Mouse (Mus musculus) right cerebral cortex, postnatal 14 days (tissue): ENCODE measurements at regions not wholly inside any gene's neighbourhood (a gene's known extent, or its start where the extent isn't known, plus 50 kb on each side); places are given as distances from the start of the nearest gene placed in this dataset.
A peak's percentile ranks its signal among the peaks of the same experiment; 100 is the strongest.

Experiments used
- DNase-seq: peaks from one replicate; pipeline ENCODE4 v3.0.0; 2022

DNA sequence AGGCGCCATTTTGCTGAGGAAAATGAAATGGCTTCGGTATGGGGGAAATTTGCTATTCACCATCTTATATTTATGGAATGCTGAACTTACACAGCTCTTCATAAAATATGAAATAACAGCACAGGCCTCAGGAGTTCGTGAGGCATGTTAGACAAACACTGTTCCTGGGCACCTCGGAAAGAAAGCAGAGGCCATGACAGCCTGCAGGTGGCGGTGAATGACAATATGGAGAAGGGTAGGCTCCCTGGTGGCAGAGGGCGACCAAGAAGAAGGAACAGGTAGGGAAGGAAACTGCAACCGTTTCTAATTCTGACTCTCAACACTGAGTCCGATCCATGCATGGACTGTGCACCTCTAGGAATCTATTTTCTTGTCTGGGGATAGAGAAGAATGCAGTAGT lies 553.6 kb upstream of the Tmpo start:
- DNase-seq = no peak

- DNase-seq = no peak
Observed at GRCm38 (mm10) chr10:91732007-91732589, 551.0 kb upstream of the Tmpo start.

DNA sequence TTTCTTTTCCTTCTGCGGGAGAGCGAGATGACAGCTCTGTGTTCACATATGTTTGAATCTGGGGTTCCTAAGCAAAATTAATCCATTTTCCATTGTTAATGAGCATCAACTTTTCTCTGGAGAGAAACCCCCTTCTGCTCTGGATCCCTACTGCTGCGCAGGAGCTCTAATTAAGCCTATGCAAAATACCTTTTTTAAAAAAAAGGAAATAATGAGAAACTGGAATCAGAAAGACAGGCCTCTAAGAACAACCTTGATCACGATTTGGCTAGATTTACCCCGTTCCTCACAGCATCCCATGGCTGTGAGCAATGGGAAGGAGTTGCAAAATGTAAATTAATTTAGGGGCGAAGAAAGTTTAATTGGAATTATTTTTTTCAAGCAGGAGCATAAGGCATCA lies 548.9 kb upstream of the Tmpo start:
- DNase-seq = no peak

GRCm38 (mm10) chr10:91719561-91720371 lies 538.7 kb upstream of the Tmpo start:
- peak; percentile 71 for DNase-seq

DNA sequence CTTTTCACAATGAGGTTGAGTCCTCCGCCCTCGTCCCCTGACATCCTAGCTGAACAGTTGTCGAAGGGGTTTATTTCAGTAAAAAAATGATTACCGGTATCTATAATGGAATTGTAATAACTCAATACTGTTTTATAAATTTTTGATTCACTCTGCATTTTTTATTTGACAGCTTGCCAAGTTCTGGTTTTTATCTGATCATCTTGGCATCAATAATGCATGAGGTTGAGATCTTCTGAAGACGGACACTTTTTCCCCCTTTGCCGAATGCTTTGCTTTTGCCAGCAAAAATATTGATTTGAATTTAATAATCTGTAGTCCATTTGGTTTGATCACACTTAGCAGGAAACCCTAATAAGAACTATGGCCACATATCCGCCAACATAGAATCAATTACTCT lies 535.5 kb upstream of the Tmpo start:
- no peak for DNase-seq

GRCm38 (mm10) chr10:91714648-91715047 lies 533.5 kb upstream of the Tmpo start:
- DNase-seq = no peak

DNA sequence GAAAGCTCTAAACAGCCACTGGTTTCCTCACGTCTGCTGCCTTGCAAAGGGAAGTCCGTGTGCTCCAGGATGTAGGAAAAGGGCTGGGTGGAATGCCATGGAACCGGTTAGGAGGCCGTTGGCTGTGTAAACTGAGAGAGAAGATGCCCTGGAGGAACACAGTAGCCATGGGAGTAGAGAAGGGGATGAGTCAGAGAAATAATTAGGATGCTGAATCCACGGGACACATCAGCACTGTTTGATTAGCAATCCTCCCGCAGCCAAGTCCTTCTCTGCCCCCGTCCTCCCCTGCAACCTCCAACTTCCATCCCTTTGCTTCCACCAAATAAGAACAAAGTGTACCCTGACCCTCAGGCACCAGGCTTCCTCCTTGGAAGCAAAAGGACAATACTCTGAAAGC lies 532.4 kb upstream of the Tmpo start:
- no peak for DNase-seq

DNA sequence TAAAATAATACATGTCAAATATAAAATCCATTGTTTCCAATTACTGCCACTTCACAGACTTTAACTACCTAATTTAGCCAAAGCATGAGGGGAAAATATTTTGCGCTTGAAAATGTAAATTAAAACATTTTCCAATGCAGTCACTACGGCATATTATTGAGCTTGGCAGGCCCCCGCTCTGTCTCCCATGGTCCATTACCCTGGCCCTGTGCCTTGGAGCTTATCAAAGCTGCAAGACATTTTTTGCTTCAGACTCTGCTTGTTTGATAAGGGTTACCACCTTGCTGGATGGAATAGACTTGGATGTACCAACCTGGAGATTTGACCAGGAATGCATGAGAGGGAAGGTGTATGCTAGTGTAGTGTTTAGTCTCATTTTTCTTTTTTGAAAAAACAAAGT lies 525.7 kb upstream of the Tmpo start:
- DNase-seq = no peak

DNA sequence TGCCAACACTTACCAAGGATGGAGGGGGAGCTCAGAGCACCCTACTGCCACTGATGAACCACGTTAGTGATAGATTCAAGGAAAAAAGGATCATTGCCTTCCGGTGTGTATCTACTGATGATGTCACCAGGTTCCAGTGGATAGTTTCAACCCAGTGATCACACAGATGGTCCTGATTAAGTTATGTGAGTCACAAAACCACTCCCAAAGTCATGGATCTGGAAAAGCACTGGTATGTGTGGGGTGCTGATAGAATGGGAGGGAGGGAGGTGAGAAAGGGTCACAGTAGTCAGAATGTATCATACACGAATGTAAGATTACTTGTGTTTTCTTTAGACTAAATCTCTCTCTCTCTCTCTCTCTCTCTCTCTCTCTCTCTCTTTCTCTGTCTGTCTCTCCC lies 523.6 kb upstream of the Tmpo start:
- DNase-seq = no peak

- no peak for DNase-seq
Observed at GRCm38 (mm10) chr10:91701822-91702221, 520.7 kb upstream of the Tmpo start.

- DNase-seq = no peak
Observed at GRCm38 (mm10) chr10:91686082-91686618, 505.0 kb upstream of the Tmpo start.

GRCm38 (mm10) chr10:91685164-91686027 lies 504.3 kb upstream of the Tmpo start:
- no peak for DNase-seq

- no peak for DNase-seq
Observed at GRCm38 (mm10) chr10:91679641-91680040, 498.5 kb upstream of the Tmpo start.

DNA sequence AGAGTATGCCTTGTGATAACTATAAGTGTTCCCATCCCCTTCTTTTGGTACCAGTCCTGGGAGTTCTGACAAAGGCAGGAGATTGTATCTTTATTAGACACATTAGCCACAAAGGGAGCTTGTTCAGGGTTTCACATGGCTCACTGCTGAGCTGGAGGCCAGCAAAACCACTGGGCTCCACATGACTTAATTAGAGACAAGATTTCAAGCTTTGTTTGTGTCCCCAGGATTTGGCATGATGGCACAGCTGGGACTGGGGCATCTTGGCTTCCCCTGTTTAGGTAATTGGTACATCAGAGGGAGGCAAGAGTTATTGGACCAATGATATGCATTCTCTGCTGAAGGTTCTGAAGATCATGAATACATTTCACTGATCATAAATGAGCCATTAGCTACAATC lies 456.8 kb upstream of the Tmpo start:
- no peak for DNase-seq

- DNase-seq = no peak
Observed at GRCm38 (mm10) chr10:91628672-91629071, 447.6 kb upstream of the Tmpo start.

DNA sequence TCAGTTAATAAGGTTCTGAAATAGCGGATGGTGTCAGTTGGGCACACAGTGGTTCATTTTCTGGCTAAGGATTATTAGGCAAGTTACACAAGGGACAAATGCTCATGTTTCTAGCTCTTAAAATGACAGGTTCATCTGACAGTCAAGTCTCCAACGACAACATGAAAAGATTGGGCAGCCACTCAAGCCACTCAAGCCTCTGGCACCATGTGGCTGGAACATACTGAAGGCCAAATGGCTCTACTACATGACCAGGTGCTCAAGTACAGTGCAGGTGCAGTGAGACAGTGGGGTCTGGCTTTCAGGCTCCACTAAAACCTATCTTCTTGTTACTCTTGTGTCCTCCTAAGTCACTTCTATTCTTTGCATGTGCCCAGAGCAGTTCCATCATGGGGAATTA lies 441.2 kb upstream of the Tmpo start:
- no peak for DNase-seq

DNA sequence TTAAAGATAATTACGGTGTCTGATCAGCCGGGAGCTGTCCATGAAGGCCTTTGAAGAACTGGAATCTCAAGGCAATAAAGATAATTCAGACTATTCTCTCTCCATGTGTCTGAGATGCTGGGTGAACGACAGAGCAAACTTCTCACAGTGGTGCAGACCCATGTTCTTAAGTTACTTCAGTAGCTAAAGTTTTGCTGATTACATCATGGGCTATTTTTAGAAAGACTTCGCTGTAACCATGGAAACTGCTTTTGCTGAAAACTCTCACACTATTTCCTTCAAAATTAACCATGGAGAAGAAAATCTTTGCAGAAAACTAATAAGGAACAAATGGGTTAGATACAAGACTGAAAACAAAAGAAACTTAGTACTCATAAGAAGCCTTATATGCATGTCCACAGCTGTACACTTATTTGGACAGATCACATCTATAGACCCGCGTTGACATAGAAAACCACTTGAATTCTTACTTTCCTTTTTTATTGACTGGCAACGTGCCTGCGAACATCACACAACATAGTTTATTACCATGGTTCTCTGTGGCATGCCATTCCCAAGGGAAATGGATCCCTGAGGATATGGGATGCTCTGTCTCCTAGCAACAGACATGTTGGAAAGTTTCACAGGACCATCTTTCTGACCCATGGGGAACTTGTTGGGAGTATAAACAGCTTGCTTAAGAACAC lies 432.8 kb upstream of the Tmpo start:
- DNase-seq = peak; percentile 7

GRCm38 (mm10) chr10:91612052-91612451 lies 430.9 kb upstream of the Tmpo start:
- DNase-seq = no peak

DNA sequence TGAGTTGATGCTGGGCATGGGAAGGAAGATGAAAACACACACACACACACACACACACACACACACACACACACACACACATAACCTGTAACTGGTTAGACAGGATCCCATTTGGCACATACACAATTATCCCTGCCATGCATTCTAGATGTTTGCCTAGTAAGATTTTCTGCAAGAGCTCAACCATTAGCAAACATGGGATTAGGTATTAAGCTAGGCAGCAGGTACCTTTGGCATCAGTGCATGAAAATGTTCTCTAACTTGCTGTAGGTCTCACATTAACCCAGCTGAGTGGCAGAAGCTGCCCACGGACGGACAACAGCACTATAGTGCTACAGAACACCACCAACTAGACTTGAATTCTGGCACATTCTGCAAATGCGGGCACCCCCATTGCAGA lies 413.8 kb upstream of the Tmpo start:
- DNase-seq = no peak

GRCm38 (mm10) chr10:91593378-91593777 lies 412.3 kb upstream of the Tmpo start:
- DNase-seq = no peak

- no peak for DNase-seq
Observed at GRCm38 (mm10) chr10:91591845-91592244, 410.7 kb upstream of the Tmpo start.

- DNase-seq = no peak
Observed at GRCm38 (mm10) chr10:91591398-91591811, 410.3 kb upstream of the Tmpo start.

DNA sequence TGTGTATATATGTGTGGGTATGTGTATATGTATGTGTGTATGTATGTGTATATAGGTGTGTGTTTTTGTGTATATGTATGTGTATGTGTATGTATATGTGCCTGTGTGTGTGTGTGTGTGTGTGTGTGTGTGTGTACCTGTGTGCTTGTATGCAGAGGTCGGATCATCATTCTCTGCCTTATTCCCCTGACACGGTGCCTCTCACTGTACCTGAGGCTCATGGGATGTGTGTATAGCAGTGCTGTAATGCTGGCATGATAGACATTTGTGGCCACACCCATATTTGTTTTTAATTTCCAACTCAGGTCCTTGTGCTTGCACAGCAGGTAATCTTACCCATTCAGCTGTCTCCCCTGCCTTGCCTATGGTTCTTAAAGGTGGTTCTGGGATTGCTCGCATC lies 402.1 kb upstream of the Tmpo start:
- DNase-seq = no peak
